Mouse (Mus musculus): Measurements from ENCODE around the gene Ptk7.

Ptk7 gene

GRCm38 (mm10) chr17:46644916-46645475, 15.7 kb upstream of the Ptk7 start:
- no peak for DNase-seq (ENCODE audit: low read depth, low spot score)

GRCm38 (mm10) chr17:46644152-46644805, 15.0 kb upstream of the Ptk7 start:
- DNase-seq (ENCODE audit: low read depth, low spot score), result no peak

GRCm38 (mm10) chr17:46642060-46642459, 12.8 kb upstream of the Ptk7 start:
- DNase-seq (ENCODE audit: low read depth, low spot score), result no peak

GRCm38 (mm10) chr17:46639929-46640328, 10.6 kb upstream of the Ptk7 start:
- no peak for DNase-seq (ENCODE audit: low read depth, low spot score)

GRCm38 (mm10) chr17:46636831-46637523, 7.7 kb upstream of the Ptk7 start:
- DNase-seq (ENCODE audit: low read depth, low spot score), result peak; percentile 60

DNA sequence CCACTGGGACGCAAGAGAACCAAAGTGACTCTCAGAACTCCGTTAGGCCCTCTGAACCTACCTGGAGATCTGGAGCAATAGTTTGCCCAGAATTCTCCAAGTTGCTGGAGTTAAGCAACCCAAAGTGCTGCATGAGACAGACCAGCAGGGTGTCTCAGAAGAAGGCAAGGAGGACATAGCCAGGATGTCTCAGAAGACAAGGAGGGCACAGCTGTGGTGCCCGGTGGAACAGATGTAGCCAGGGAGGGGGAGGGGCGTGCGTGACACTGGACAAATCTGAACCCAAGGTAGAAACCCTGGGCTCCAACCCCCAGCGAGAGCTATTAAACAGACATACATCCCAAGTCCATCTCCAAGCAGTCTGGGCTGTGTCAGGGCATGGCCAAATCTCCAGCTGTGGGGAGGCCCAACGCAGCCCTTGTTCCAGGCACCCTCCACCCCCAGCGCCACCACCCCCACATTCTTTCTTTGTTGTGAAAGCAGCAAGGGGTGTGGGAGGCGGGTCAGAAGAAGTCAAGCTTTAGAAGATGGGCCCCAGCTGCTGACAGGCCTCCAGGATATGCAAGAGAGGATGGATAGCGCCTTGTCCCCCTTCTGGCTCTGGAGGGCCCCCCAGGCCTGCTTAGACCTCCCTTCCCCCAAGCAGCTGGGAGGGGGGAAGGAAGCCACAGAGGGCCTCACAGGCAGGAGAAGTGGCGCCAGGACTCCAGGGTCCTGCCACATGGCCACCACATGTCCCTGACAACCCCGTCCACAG, 559 bp upstream of the Ptk7 start:
- DNase-seq (ENCODE audit: low read depth, low spot score), result no peak

DNA sequence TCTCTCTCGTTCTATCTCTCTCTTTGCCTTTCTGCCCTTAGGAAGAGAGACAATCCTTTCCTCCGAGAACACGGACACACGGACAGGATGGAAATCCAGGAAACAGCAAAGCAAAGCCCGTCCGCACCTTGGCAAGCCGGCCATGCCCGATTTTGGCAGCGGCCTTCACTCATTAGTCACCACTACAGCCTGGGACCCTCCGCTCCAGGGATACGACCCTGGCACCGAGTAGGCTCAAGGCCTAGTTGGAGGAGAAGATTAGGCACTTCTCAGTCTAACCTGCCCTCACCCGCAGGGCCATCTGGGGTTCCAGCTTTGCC, 873 bp downstream of the Ptk7 start:
- DNase-seq (ENCODE audit: low read depth, low spot score), result no peak

GRCm38 (mm10) chr17:46627409-46627808, 1.9 kb downstream of the Ptk7 start:
- no peak for DNase-seq (ENCODE audit: low read depth, low spot score)

- no peak for DNase-seq (ENCODE audit: low read depth, low spot score)
Measured at GRCm38 (mm10) chr17:46624598-46624997, 4.7 kb downstream of the Ptk7 start.

GRCm38 (mm10) chr17:46623819-46624557, 5.3 kb downstream of the Ptk7 start:
- DNase-seq (ENCODE audit: low read depth, low spot score), result no peak

- no peak for DNase-seq (ENCODE audit: low read depth, low spot score)
Measured at GRCm38 (mm10) chr17:46622269-46622668, 7.0 kb downstream of the Ptk7 start.

DNA sequence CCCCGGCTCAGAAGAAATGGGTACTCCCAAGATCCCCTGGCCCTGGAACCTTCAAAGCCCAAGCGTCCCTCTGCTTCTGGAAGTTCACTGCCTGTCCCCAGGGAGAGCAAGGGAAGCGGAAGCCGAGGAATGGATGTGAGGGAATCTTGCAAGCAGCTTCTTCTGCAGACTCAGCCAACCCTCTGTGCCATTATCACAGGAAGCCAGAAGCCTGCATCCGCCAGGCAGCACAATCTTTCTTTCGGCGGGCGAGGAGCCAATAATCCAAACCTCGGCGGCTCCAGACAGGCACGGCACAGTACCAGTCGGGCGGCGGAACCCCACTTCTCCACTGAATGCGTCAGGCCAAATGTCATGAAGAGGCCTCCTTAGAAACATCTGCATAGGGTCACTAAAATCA, 8.0 kb downstream of the Ptk7 start:
- DNase-seq (ENCODE audit: low read depth, low spot score), result no peak

GRCm38 (mm10) chr17:46619683-46620357, 9.5 kb downstream of the Ptk7 start:
- DNase-seq (ENCODE audit: low read depth, low spot score), result no peak

- DNase-seq (ENCODE audit: low read depth, low spot score), result no peak
Measured at GRCm38 (mm10) chr17:46618769-46619682, 10.3 kb downstream of the Ptk7 start.

DNA sequence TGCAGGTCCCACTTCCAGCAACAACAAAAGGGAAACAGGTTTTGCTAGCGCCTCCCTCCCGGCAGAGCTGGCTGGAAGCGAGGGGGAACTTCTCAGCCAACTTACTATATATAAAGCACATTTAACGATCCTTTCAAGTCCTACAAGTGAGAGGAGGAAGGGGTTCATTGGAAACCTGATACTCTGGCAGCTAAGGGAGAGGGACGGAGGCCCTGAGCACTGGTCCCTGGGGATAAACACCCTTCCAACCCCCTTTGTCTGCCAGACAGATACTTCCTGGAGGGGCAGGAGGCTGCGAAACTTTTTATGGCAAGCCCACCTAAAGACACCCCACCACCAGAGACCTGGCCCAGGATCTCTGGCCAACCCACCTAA, 10.9 kb downstream of the Ptk7 start:
- DNase-seq (ENCODE audit: low read depth, low spot score), result no peak

- DNase-seq (ENCODE audit: low read depth, low spot score), result no peak
Measured at GRCm38 (mm10) chr17:46617799-46618198, 11.5 kb downstream of the Ptk7 start.

GRCm38 (mm10) chr17:46613229-46613628, 16.1 kb downstream of the Ptk7 start:
- no peak for DNase-seq (ENCODE audit: low read depth, low spot score)

DNA sequence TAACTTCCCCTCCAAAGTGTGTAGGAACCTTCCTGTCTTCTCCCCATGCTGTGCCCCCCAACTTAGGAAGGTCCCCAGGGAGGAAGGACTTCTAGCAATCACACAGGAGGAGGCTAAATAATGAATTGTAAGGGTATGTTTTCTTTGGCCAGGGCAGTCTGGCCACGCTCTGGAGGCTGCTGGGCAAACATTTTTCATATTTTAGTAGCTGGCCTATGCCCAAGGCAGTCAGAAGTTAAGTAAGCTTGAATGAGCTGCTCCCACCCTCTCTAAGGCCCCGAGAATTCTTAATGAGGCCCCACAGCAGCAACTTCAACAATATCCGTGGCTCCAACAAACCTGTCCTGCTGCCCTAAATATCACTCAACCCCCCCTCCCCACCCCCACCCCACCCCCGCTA, 16.5 kb downstream of the Ptk7 start:
- DNase-seq (ENCODE audit: low read depth, low spot score), result no peak

DNA sequence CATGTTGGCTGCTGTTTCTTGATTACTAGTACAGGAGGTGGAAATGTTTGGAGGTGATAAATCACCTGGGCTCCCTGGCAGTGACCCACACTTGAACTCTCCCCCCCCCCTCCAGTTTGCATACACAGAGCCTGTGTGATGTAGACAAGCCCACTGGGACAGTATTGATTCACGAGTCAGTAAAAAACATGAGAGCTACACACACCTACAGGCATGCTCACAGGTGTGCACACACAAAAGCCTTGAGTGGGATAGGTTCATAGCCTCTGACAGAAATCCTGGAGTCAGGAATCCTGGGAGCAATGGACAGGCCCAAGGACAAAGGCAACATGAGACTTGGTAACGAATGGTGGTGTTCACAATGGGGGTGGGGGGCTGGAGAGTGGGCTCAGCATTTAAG, 17.1 kb downstream of the Ptk7 start:
- DNase-seq (ENCODE audit: low read depth, low spot score), result no peak

GRCm38 (mm10) chr17:46611316-46611715, 18.0 kb downstream of the Ptk7 start:
- DNase-seq (ENCODE audit: low read depth, low spot score), result no peak
